Mouse (Mus musculus): ENCODE measurements around the gene Ngef. TPM values are rescaled to one million over a fixed set of nuclear protein-coding genes. Genes with fewer than 3 reads are reported as not detected.

Gene Ngef
- 20.0 and 23.8 TPM in 2 replicates for polyA plus RNA-seq (2015; fragmentation: Nextera tagmentation; extraction: Ambion mirVana)

- H3K4me3 ChIP-seq (ENCODE audit: low read length) = peak within 1 kb of the TSS; percentile 51
- ATAC-seq = peak; percentile 96
- H3K9me3 ChIP-seq (ENCODE audit: control insufficient read depth, low read length) = no peaks in the 10 kb centered on the region
- peaks cover 5% of the 10 kb centered on the region for H3K4me1 ChIP-seq (ENCODE audit: control insufficient read depth, insufficient read depth, low read length)
- peak within 1 kb of the TSS; percentile 94 for H3K27ac ChIP-seq (ENCODE audit: low read length)
- no peaks in the 10 kb centered on the region for H3K36me3 ChIP-seq (ENCODE audit: control insufficient read depth, insufficient read depth, low read length)
- H3K4me2 ChIP-seq (ENCODE audit: low read depth, low read length) = peak within 1 kb of the TSS; percentile 51
- no peaks in the 10 kb centered on the region for H3K27me3 ChIP-seq (replicated peaks; ENCODE audit: control insufficient read depth, insufficient read depth, low read length)
- peak within 1 kb of the TSS; percentile 64 for H3K9ac ChIP-seq (ENCODE audit: low read depth, low read length)
- 43% methylated on average over 6 of the region's 6 CpGs for WGBS
Measured at GRCm38 (mm10) chr1:87573800-87574215, at the start of gene Ngef. Gene Ngef, minus strand, starts transcription at chr1:87573870.

GRCm38 (mm10) chr1:87621858-87622279 is 48.2 kb upstream of the Ngef start:
- no peak overlapping the region for H3K27ac ChIP-seq (ENCODE audit: low read length)
- no peak for ATAC-seq
- H3K9ac ChIP-seq (ENCODE audit: low read depth, low read length) = no peak overlapping the region
- no peaks in the 10 kb centered on the region for H3K36me3 ChIP-seq (ENCODE audit: control insufficient read depth, insufficient read depth, low read length)
- 0 out of 2 replicates have a peak overlapping the region, but pooled peaks have one; percentile 3 for H3K4me2 ChIP-seq (ENCODE audit: low read depth, low read length)
- H3K27me3 ChIP-seq (replicated peaks; ENCODE audit: control insufficient read depth, insufficient read depth, low read length) = no peaks in the 10 kb centered on the region
- no peaks in the 10 kb centered on the region for H3K9me3 ChIP-seq (ENCODE audit: control insufficient read depth, low read length)
- 67% methylated on average over 3 of the region's 3 CpGs for WGBS
- no peaks in the 10 kb centered on the region for H3K4me1 ChIP-seq (ENCODE audit: control insufficient read depth, insufficient read depth, low read length)
- H3K4me3 ChIP-seq (ENCODE audit: low read length) = no peak overlapping the region

- Histone ChIP-seq H3K9me3 (ENCODE audit: control insufficient read depth, low read length) (no peaks in the 10 kb centered on the region), H3K27ac (ENCODE audit: low read length) (no peak overlapping the region; the same call in 1 of the 2 replicates), H3K4me3 (ENCODE audit: low read length) (peak overlapping the region; percentile 34), H3K27me3 (replicated peaks; ENCODE audit: control insufficient read depth, insufficient read depth, low read length) (no peaks in the 10 kb centered on the region), H3K4me2 (ENCODE audit: low read depth, low read length) (0 out of 2 replicates have a peak overlapping the region, but pooled peaks have one; percentile 3), H3K4me1 (ENCODE audit: control insufficient read depth, insufficient read depth, low read length) (no peaks in the 10 kb centered on the region), H3K9ac (ENCODE audit: low read depth, low read length) (0 out of 2 replicates have a peak overlapping the region, but pooled peaks have one; percentile 51), H3K36me3 (ENCODE audit: control insufficient read depth, insufficient read depth, low read length) (no peaks in the 10 kb centered on the region)
- no peak for ATAC-seq
- WGBS = 84% methylated on average over 9 of the region's 9 CpGs
Measured at GRCm38 (mm10) chr1:87621146-87621857, 47.6 kb upstream of the Ngef start.

DNA sequence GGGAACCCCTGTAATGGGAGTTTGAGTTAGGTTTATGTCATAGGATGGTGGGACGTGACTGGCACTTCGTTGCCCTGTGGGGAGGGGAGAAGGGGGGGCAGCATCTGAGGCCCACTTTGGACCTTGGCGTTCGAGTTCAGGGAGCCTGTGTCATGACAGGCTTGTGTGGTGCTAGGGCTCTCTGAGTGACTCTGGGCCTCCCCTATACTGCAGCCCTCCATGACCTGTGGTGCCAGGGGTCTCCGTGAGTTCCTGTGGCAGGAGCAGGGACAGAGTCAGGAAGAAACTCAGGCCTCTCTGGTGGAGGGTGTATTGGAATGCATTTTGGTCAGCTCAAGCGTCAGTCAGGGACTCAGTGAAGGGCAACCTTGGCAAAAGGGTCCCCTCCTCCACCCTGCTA is 47.0 kb upstream of the Ngef start:
- Histone ChIP-seq H3K9ac (ENCODE audit: low read depth, low read length) (peak overlapping the region; percentile 51), H3K4me2 (ENCODE audit: low read depth, low read length) (0 out of 2 replicates have a peak overlapping the region, but pooled peaks have one; percentile 30), H3K4me1 (ENCODE audit: control insufficient read depth, insufficient read depth, low read length) (no peaks in the 10 kb centered on the region), H3K27me3 (replicated peaks; ENCODE audit: control insufficient read depth, insufficient read depth, low read length) (no peaks in the 10 kb centered on the region), H3K36me3 (ENCODE audit: control insufficient read depth, insufficient read depth, low read length) (no peaks in the 10 kb centered on the region), H3K9me3 (ENCODE audit: control insufficient read depth, low read length) (no peaks in the 10 kb centered on the region), H3K27ac (ENCODE audit: low read length) (no peak overlapping the region; the same call in 1 of the 2 replicates), H3K4me3 (ENCODE audit: low read length) (peak overlapping the region; percentile 34)
- WGBS = 76% methylated on average over 6 of the region's 6 CpGs
- no peak for ATAC-seq

- no peak within 1 kb of the TSS; the same call in 1 of the 2 replicates for H3K27ac ChIP-seq (ENCODE audit: low read length)
- 74% methylated on average over 12 of the region's 12 CpGs for WGBS
- H3K4me2 ChIP-seq (ENCODE audit: low read depth, low read length) = 0 out of 2 replicates have a peak within 1 kb of the TSS, but pooled peaks have one; percentile 30
- no peaks in the 10 kb centered on the region for H3K36me3 ChIP-seq (ENCODE audit: control insufficient read depth, insufficient read depth, low read length)
- no peaks in the 10 kb centered on the region for H3K9me3 ChIP-seq (ENCODE audit: control insufficient read depth, low read length)
- H3K9ac ChIP-seq (ENCODE audit: low read depth, low read length) = peak within 1 kb of the TSS; percentile 51
- ATAC-seq = no peak; the same call in 1 of the 2 replicates
- H3K4me1 ChIP-seq (ENCODE audit: control insufficient read depth, insufficient read depth, low read length) = no peaks in the 10 kb centered on the region
- no peaks in the 10 kb centered on the region for H3K27me3 ChIP-seq (replicated peaks; ENCODE audit: control insufficient read depth, insufficient read depth, low read length)
- H3K4me3 ChIP-seq (ENCODE audit: low read length) = peak within 1 kb of the TSS; percentile 34
Measured at GRCm38 (mm10) chr1:87620211-87620668, 46.6 kb upstream of the Ngef start, which contains the start of gene Inpp5d. Gene Inpp5d, plus strand, starts transcription at chr1:87620312.

- no peak for ATAC-seq
- H3K36me3 ChIP-seq (ENCODE audit: control insufficient read depth, insufficient read depth, low read length) = no peaks in the 10 kb centered on the region
- no peaks in the 10 kb centered on the region for H3K4me1 ChIP-seq (ENCODE audit: control insufficient read depth, insufficient read depth, low read length)
- no peak overlapping the region for H3K27ac ChIP-seq (ENCODE audit: low read length)
- H3K9ac ChIP-seq (ENCODE audit: low read depth, low read length) = no peak overlapping the region
- no peaks in the 10 kb centered on the region for H3K9me3 ChIP-seq (ENCODE audit: control insufficient read depth, low read length)
- no peak overlapping the region for H3K4me3 ChIP-seq (ENCODE audit: low read length)
- no peak overlapping the region for H3K4me2 ChIP-seq (ENCODE audit: low read depth, low read length)
- H3K27me3 ChIP-seq (replicated peaks; ENCODE audit: control insufficient read depth, insufficient read depth, low read length) = no peaks in the 10 kb centered on the region
- WGBS = 84% methylated on average over 2 of the region's 2 CpGs
Measured at GRCm38 (mm10) chr1:87614576-87615295, 41.1 kb upstream of the Ngef start.

- Histone ChIP-seq H3K27me3 (replicated peaks; ENCODE audit: control insufficient read depth, insufficient read depth, low read length) (no peaks in the 10 kb centered on the region), H3K9ac (ENCODE audit: low read depth, low read length) (no peak overlapping the region), H3K27ac (ENCODE audit: low read length) (no peak overlapping the region), H3K36me3 (ENCODE audit: control insufficient read depth, insufficient read depth, low read length) (no peaks in the 10 kb centered on the region), H3K9me3 (ENCODE audit: control insufficient read depth, low read length) (no peaks in the 10 kb centered on the region), H3K4me3 (ENCODE audit: low read length) (no peak overlapping the region), H3K4me1 (ENCODE audit: control insufficient read depth, insufficient read depth, low read length) (no peaks in the 10 kb centered on the region), H3K4me2 (ENCODE audit: low read depth, low read length) (no peak overlapping the region)
- peak; percentile 56; the same call in 1 of the 2 replicates for ATAC-seq
- WGBS = 35% methylated on average over 7 of the region's 7 CpGs
Measured at GRCm38 (mm10) chr1:87608416-87609046, 34.9 kb upstream of the Ngef start.

DNA sequence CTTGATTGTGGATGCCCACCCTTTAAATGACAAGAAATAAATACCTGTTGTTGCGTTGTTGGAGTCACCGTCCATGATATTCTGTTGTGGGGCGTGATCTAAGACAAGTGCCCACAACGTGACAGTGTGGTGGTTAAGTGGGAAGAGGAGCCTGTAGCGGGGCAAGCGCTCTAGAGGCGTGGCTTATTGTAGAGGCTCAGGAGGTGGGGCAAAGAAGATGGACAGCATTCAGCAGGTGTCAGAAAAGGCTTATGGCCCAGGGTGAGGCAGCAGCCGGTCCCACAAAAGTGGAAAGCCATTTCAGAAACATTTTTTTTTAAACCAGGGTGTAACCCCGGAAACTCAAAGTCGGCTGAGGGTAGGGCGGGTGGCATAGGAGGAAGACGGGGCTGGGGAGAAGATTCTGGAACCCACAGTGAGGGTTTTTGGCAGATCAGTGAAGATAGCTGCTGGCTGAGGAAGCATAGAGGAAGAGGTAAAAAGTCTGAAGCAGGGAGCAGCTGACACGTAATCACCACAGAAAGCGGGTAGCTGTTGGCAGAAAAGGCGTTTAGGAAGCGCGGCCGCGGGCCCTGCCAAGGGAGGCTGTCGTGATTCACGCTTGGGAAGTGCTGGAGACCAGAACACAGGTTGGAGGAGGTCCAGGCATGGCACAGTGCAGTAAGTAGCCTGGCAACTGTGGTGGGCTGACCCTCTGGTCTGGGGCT is 33.9 kb upstream of the Ngef start:
- H3K4me3 ChIP-seq (ENCODE audit: low read length) = no peak overlapping the region
- no peaks in the 10 kb centered on the region for H3K9me3 ChIP-seq (ENCODE audit: control insufficient read depth, low read length)
- no peak overlapping the region for H3K27ac ChIP-seq (ENCODE audit: low read length)
- no peaks in the 10 kb centered on the region for H3K36me3 ChIP-seq (ENCODE audit: control insufficient read depth, insufficient read depth, low read length)
- ATAC-seq = no peak
- no peak overlapping the region for H3K4me2 ChIP-seq (ENCODE audit: low read depth, low read length)
- H3K4me1 ChIP-seq (ENCODE audit: control insufficient read depth, insufficient read depth, low read length) = no peaks in the 10 kb centered on the region
- no peaks in the 10 kb centered on the region for H3K27me3 ChIP-seq (replicated peaks; ENCODE audit: control insufficient read depth, insufficient read depth, low read length)
- 78% methylated on average over 21 of the region's 21 CpGs for WGBS
- H3K9ac ChIP-seq (ENCODE audit: low read depth, low read length) = no peak overlapping the region
